Mouse (Mus musculus) olfactory bulb, adult 2 months (tissue): Measurements from ENCODE around the gene Chst12.

Experiments
- CTCF ChIP-seq: fragments of 200-500 bp; IDR thresholded peaks from 2 replicates; pipeline ENCODE4 v1.5.1; 2012; ENCODE audit warnings: low read depth, mild to moderate bottlenecking, low read length, moderate library complexity; ENCODE audit not compliant: insufficient read depth
- POLR2A ChIP-seq: fragments of 200-500 bp; IDR thresholded peaks from 2 replicates; pipeline ENCODE4 v1.6.1; 2012; ENCODE audit warnings: mild to moderate bottlenecking, low read depth, low read length, moderate library complexity; ENCODE audit not compliant: insufficient read depth

GRCm38 (mm10) chr5:140517159-140517920 is 12.0 kb downstream of the Chst12 start:
- TF ChIP-seq POLR2A (no peak), CTCF (no peak)
